Mouse (Mus musculus): ENCODE results near the gene Tssk1. TPM values are rescaled to one million over a fixed set of nuclear protein-coding genes. Genes with fewer than 3 reads are reported as not detected.

Tssk1 gene
- polyA plus RNA-seq, 2 experiments = not detected

- peak overlapping the region; percentile 90 for H3K4me2 ChIP-seq (ENCODE audit: low read depth)
- peak overlapping the region; percentile 86 to 100 for H3K4me3 ChIP-seq (ENCODE audit: insufficient read depth in 1 of 2, low read depth in 2 of 2, low read length in 2 of 2)
- peaks cover 7 to 19% of the 10 kb centered on the region in 2 experiments for H3K4me1 ChIP-seq (replicated peaks; ENCODE audit: control insufficient read depth in 2 of 2, insufficient read depth in 2 of 2, low read length in 1 of 2)
- peak overlapping the region; percentile 81 for H3K27ac ChIP-seq
- ATAC-seq (ENCODE audit: insufficient read depth) (peak; percentile 63), DNase-seq (ENCODE audit: low read depth in 3 of 3, low spot score in 3 of 3) (peak; percentile 46 to 53 (median 52))
- H3K36me3 ChIP-seq (replicated peaks; ENCODE audit: control insufficient read depth, insufficient read depth, low read depth) = no peaks in the 10 kb centered on the region
- WGBS (ENCODE audit: insufficient replicate concordance) = under 1% methylated on average over 44 of the region's 44 CpGs
- no peaks in the 10 kb centered on the region for H3K27me3 ChIP-seq (ENCODE audit: control insufficient read depth, insufficient read depth, low read length)
- TF ChIP-seq CTCF (IDR thresholded peaks at IDR 0.05; ENCODE audit: low read depth) (no peak), EP300 (IDR thresholded peaks at IDR 0.05; ENCODE audit: low read depth) (no peak)
- no peaks in the 10 kb centered on the region for H3K9me3 ChIP-seq (ENCODE audit: control insufficient read depth, low read length)
- H3K9ac ChIP-seq (replicated peaks) = peak overlapping the region; percentile 97
Measured at GRCm38 (mm10) chr16:17890917-17891566, 3.0 kb upstream of the Tssk1 start.

DNA sequence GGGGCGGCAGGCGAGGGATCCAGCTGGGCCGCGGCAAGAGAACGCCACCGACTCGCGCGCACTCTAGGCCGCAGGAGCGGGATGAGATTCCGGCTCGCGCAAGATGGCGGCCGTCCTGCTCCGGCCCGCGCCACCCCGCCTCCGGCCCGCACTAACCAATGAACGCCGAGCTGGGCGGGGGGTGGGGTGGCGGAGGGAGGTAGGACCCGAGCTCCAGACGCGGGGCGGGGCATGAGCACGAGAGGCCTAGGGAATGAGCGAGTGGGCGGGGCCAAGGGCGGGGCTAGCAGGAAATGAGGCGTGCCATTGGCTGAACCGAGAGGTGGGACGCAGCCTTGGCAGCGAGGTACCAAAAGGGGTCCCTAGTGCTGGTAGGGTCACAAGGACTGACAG is 2.5 kb upstream of the Tssk1 start, which contains the start of gene Gm20518:
Gm20518 (minus strand) TSS at position 105 of the 393 bp plus-strand sequence.
- ATAC-seq (ENCODE audit: insufficient read depth) = peak; percentile 96
- H3K27me3 ChIP-seq (ENCODE audit: control insufficient read depth, insufficient read depth, low read length) = no peaks in the 10 kb centered on the region
- H3K4me3 ChIP-seq (ENCODE audit: insufficient read depth in 1 of 2, low read depth in 2 of 2, low read length in 2 of 2) = peak within 1 kb of the TSS; percentile 86 to 100
- H3K4me2 ChIP-seq (ENCODE audit: low read depth) = peak within 1 kb of the TSS; percentile 90
- peak within 1 kb of the TSS; percentile 97 for H3K9ac ChIP-seq (replicated peaks)
- WGBS (ENCODE audit: insufficient replicate concordance) = under 1% methylated on average over 38 of the region's 38 CpGs
- peak; percentile 95 to 96 (median 95) for DNase-seq (ENCODE audit: low read depth in 3 of 3, low spot score in 3 of 3)
- peaks cover 7 to 18% of the 10 kb centered on the region in 2 experiments for H3K4me1 ChIP-seq (replicated peaks; ENCODE audit: control insufficient read depth in 2 of 2, insufficient read depth in 2 of 2, low read length in 1 of 2)
- TF ChIP-seq CTCF (IDR thresholded peaks at IDR 0.05; ENCODE audit: low read depth) (no peak), EP300 (IDR thresholded peaks at IDR 0.05; ENCODE audit: low read depth) (no peak)
- H3K9me3 ChIP-seq (ENCODE audit: control insufficient read depth, low read length) = no peaks in the 10 kb centered on the region
- H3K27ac ChIP-seq = peak within 1 kb of the TSS; percentile 81
- no peaks in the 10 kb centered on the region for H3K36me3 ChIP-seq (replicated peaks; ENCODE audit: control insufficient read depth, insufficient read depth, low read depth)

DNA sequence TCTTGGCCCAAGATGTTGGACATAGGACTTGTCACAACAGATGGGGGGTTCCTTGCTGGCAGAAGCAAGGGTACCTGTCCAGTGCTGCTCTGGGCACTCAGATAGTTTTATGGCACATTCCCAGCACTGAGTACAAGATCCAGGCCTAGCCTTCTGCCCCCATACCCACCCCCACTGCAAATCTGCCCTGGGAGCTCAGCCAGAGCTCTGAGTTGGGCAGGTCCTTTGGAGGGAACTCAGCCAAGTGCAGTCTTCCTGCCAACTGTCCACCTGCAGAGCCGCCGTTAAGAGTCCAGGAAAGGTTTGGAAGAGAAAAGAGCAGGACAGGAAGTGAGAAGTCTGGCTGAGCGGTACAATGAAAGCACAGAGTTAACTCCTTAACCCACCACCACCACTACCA is 1.4 kb upstream of the Tssk1 start:
- ATAC-seq (ENCODE audit: insufficient read depth) = no peak
- DNase-seq (ENCODE audit: low read depth in 3 of 3, low spot score in 3 of 3) = no peak
- WGBS (ENCODE audit: insufficient replicate concordance) = 48% methylated on average over 3 of the region's 3 CpGs
- H3K27me3 ChIP-seq (ENCODE audit: control insufficient read depth, insufficient read depth, low read length) = no peaks in the 10 kb centered on the region
- no peak overlapping the region for H3K4me2 ChIP-seq (ENCODE audit: low read depth)
- no peaks in the 10 kb centered on the region for H3K36me3 ChIP-seq (replicated peaks; ENCODE audit: control insufficient read depth, insufficient read depth, low read depth)
- H3K9me3 ChIP-seq (ENCODE audit: control insufficient read depth, low read length) = no peaks in the 10 kb centered on the region
- peaks cover 7 to 18% of the 10 kb centered on the region in 2 experiments for H3K4me1 ChIP-seq (replicated peaks; ENCODE audit: control insufficient read depth in 2 of 2, insufficient read depth in 2 of 2, low read length in 1 of 2)
- TF ChIP-seq CTCF (IDR thresholded peaks at IDR 0.05; ENCODE audit: low read depth) = no peak
- no peak overlapping the region for H3K27ac ChIP-seq
- no peak overlapping the region for H3K9ac ChIP-seq (replicated peaks)
- H3K4me3 ChIP-seq (ENCODE audit: insufficient read depth in 1 of 2, low read depth in 2 of 2, low read length in 2 of 2) = no peak overlapping the region

DNA sequence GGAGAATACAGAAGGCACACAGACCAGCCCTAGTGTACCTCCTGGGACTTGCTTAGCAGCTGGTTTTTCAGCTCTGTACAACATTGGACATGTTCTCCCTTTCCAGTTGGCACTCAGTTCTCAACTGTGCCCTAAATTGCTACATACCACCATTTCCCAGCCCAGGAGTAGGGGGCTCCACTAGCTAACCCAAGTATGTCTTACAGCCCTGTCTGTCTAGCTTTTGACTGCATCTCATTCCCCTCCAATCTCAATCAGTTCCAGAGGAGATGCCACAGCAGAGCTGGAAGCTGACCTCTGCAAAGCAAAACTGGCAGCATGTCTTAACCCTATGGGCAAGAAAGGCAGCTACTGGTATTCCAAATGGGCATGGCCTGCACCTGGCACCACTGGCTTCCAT is 2.1 kb downstream of the Tssk1 start:
- H3K9ac ChIP-seq (replicated peaks) = no peak overlapping the region
- no peak overlapping the region for H3K4me3 ChIP-seq (ENCODE audit: insufficient read depth in 1 of 2, low read depth in 2 of 2, low read length in 2 of 2)

DNA sequence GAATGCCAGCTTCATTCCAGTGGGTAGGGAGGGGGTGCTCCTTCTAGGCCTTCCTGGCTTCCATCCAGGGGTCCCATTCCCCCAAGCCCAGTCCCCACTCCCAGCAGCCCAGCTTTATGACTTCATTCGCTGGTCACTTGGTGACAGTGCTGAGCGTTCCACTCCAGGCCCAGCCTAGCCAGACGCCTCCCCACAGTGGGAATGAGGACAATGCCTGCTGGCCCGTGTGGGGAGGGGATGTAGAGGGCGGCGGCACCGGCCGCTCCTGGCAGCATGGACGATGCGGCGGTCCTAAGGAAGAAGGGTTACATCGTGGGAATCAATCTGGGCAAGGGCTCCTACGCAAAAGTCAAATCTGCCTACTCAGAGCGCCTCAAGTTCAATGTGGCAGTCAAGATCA is 4.4 kb downstream of the Tssk1 start, which contains the start of the genes Dgcr2 and Tssk2:
Dgcr2 (minus strand) TSS at position 101 of the 400 bp plus-strand sequence.
Tssk2 (plus strand) TSS at position 176 of the 400 bp plus-strand sequence.
- no peaks in the 10 kb centered on the region for H3K9me3 ChIP-seq (ENCODE audit: control insufficient read depth, low read length)
- no peaks in the 10 kb centered on the region for H3K4me1 ChIP-seq (replicated peaks; ENCODE audit: control insufficient read depth in 2 of 2, insufficient read depth in 2 of 2, low read length in 1 of 2)
- H3K27ac ChIP-seq = no peak within 1 kb of the TSS
- H3K4me2 ChIP-seq (ENCODE audit: low read depth) = no peak within 1 kb of the TSS
- 81% methylated on average over 14 of the region's 14 CpGs for WGBS (ENCODE audit: insufficient replicate concordance)
- H3K36me3 ChIP-seq (replicated peaks; ENCODE audit: control insufficient read depth, insufficient read depth, low read depth) = peaks cover 7% of the 10 kb centered on the region
- H3K9ac ChIP-seq (replicated peaks) = no peak within 1 kb of the TSS
- ATAC-seq (ENCODE audit: insufficient read depth) (no peak), DNase-seq (ENCODE audit: low read depth in 3 of 3, low spot score in 3 of 3) (no peak)
- no peak within 1 kb of the TSS for H3K4me3 ChIP-seq (ENCODE audit: insufficient read depth in 1 of 2, low read depth in 2 of 2, low read length in 2 of 2)
- TF ChIP-seq EP300 (IDR thresholded peaks at IDR 0.05; ENCODE audit: low read depth) = no peak
- TF ChIP-seq CTCF (IDR thresholded peaks at IDR 0.05; ENCODE audit: low read depth) = no peak
- H3K27me3 ChIP-seq (ENCODE audit: control insufficient read depth, insufficient read depth, low read length) = no peaks in the 10 kb centered on the region

More for the DNA sequence above, 2.1 kb downstream of the Tssk1 start:
- H3K4me1 ChIP-seq (replicated peaks; ENCODE audit: control insufficient read depth in 2 of 2, insufficient read depth in 2 of 2, low read length in 1 of 2) = peaks cover 0 to 6% of the 10 kb centered on the region in 2 experiments; a peak in 2 of 4 replicates
- no peak overlapping the region for H3K27ac ChIP-seq
- TF ChIP-seq CTCF (IDR thresholded peaks at IDR 0.05; ENCODE audit: low read depth) = no peak
- no peak for TF ChIP-seq EP300 (IDR thresholded peaks at IDR 0.05; ENCODE audit: low read depth)
- no peak for ATAC-seq (ENCODE audit: insufficient read depth)
- H3K4me2 ChIP-seq (ENCODE audit: low read depth) = no peak overlapping the region
- DNase-seq (ENCODE audit: low read depth in 3 of 3, low spot score in 3 of 3) = no peak
- H3K27me3 ChIP-seq (ENCODE audit: control insufficient read depth, insufficient read depth, low read length) = no peaks in the 10 kb centered on the region
- no peaks in the 10 kb centered on the region for H3K36me3 ChIP-seq (replicated peaks; ENCODE audit: control insufficient read depth, insufficient read depth, low read depth)
- no peaks in the 10 kb centered on the region for H3K9me3 ChIP-seq (ENCODE audit: control insufficient read depth, low read length)
